Mouse (Mus musculus) small intestine, adult 2 months (tissue): Measurements from ENCODE around the gene Amz2.

Experiments
- CTCF ChIP-seq: fragments of 200-500 bp; IDR thresholded peaks from 2 replicates; pipeline ENCODE4 v1.5.1; 2012; ENCODE audit warnings: low read depth, mild to moderate bottlenecking, control low read depth, inconsistent platforms, low read length, moderate library complexity, mixed read lengths; ENCODE audit not compliant: insufficient replicate concordance, insufficient read length; ENCODE audit errors: extremely low read depth
- POLR2A ChIP-seq: fragments of 200-500 bp; IDR thresholded peaks from 2 replicates; pipeline ENCODE4 v1.6.1; 2012; ENCODE audit warnings: low read depth, mild to moderate bottlenecking, control low read depth, inconsistent platforms, low read length, moderate library complexity

DNA sequence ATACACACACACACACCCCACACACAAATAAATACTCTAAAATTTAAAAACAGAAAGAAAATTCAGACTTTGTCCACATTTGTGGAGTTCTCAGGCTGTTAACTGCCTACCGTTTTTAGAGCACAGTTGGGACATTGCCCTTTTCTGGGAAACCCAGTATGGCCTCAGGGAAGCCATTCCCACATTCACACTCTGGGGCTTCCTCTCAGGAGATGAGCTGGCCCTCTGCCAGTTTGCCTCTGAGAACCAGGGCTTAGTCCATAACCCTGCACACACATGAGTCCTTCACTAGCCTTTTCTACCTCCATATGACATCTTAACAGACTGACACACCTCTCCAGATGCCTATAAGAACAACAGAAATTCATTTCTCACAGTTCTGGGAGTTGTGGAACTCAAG lies 2.5 kb upstream of the Amz2 start:
- no peak for TF ChIP-seq CTCF
- TF ChIP-seq POLR2A = no peak
